Mouse (Mus musculus) kidney, postnatal 4 days (tissue): Measurements from ENCODE around the gene Zbtb3.

ENCODE experiments used
- DNase-seq, 2 experiments: peaks; one replicate each; pipeline ENCODE4 v3.0.0; 2021; ENCODE audit warnings: mixed read lengths in 2 of 2

Zbtb3 gene

DNA sequence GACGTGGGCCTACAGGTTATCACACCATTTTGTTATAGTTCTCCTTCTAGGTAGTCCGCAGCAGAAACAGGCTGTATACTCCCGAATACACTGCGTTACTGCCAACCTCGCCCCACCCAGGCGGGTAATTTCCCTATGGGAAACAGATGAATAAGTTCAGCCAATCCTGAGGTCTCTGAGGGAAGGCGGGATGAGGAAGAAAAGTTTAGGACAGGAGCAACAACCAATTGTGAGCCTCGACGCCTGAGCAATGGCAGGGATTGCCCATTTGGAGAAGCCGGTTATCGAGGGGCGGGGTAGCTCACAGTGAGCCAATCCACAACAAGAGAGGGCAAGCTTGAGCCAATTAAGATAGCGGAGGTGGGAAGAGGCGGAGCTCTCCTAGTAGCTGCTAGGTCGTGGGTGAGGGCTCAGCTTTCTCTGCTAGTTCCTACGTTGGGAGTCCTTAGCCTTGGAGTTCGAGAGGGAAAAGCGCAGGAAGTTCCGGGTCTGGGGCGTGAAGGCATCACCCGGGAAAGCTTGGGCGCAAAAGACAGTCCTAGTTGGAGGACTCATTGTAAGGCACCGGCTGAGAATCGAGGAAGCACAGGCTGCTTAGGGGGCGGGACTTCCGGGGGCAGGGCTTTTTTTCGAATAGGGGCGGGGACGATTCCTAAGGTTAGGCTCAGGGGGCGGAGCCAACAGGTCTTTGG lies at the start of gene Zbtb3:
TSS of gene Zbtb3 (plus strand) at position 426 of the 692 bp plus-strand sequence.
- peak; percentile 91 to 96 for DNase-seq

DNA sequence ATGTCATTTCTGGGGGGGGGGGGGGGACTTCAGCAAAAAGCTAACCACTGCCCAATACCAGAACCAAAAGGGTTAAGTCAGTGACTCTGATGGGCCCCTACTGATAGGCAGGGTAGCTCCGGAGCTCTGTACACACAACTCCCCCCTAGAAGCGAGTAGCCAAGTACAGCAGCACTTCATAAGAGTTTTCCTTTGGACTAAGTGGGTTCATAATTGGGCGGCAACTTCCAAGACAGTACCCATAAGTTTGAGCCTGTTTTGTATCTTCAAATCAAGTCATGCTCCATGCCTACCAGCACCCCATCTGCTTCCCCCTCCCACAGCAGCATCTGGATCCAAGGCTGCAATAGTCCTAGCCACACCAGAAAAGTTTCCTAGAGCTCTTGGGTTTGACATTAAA lies 46.7 kb upstream of the Zbtb3 start:
- no peak for DNase-seq

DNA sequence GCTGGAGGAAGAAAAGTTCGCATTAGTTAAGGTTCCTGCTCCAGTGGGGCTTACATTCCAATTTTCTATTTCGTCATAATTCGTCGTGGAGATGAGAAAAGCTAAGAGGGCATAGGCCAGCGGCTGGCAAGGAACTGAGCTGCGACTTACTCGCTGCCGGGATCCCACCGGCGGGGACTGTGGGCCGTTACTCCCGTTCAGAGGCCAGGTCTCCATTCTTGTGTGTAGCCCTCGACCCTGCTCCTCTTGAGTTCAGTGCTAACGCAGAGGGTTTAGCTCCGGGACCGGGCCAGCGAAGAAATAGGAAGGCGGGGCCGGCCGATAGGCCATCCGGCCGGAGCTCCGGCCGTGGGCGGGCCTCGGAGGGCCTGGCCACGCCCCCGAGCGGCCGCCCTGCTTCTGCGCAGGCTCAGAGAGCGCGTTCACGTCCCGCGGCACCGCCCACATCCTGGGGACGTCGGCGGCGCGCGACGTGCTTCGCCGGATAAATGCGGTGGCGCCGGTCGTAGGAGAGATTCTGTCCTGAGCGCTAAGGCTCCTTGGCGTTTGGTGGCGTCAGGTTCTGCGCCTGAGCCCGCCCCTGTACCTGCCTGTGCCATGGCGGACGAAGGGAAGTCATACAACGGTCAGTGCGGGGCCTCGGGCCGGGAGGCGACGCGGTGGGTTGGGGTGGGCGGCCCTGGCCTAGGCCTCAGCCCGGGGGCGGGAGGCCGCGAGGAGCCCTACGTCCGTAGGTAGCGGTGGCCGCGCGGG lies 45.5 kb upstream of the Zbtb3 start, which contains the start of gene Nxf1:
TSS of gene Nxf1 (plus strand) at position 439 of the 753 bp plus-strand sequence.
- peak; percentile 97 to 98 for DNase-seq

DNA sequence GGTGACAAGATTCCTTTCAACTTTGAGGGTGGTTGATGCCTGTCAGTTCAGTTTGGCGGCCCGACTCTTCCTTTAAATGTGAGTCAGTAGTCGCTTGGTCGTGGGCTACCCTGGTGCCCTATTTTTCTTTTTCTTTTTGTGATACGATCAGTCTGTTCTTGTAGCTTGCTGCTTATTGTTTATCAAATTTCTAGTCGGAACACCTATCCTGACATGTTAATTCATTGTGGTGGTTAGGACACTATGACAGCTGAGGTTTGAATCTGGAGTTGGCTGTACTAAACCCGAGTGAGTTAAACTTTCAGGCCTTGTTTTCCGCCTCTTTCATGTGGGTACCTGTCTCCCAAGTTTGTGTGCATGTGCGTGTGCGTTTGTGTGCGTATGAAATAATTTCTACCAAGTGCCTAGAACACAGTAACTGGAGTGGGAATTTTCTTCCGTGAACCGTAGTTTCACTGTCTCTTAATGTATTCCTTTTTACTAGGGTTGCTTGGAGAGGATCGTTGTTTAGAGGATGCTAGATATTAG lies 44.8 kb upstream of the Zbtb3 start:
- no peak for DNase-seq

- no peak for DNase-seq
Measured at GRCm38 (mm10) chr19:8758899-8759298, 43.5 kb upstream of the Zbtb3 start.

DNA sequence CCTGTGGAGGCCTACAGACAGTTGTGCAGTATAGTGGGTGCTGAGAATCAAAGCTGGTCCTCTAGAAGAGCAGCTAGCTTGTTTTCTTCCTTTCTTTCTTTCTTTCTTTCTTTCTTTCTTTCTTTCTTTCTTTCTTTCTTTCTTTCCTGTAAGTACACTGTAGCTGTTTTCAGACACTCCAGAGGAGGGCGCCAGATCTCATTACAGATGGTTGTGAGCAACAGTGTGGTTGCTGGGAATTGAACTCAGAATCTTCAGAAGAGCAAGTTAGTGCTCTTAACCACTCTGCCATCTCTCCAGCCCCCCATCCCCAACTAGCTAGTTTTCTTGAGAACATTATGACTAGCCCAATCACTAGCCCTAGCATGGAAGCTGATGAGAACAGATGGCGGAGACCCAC lies 41.6 kb upstream of the Zbtb3 start:
- DNase-seq = no peak

- no peak for DNase-seq
Measured at GRCm38 (mm10) chr19:8763276-8763675, 39.1 kb upstream of the Zbtb3 start.

DNA sequence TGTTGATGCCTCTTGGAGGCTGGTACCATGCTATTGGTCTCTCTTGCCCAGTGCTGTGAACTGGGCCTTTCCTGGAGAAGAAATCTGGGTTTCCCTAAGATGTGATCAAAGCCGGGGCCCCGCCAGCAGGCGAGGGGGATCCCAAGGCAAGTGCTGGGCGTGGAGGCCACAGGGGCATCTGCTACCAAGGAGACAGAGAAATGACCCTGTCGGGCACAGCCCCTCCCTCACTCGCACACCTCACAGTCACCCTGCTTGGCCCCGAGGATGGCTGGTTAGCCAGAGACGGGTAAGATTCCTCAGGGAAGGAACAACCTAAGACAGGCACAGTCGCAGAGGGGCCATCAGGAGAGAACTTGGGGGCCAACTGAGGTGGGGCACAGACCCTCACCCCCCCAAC lies 36.8 kb upstream of the Zbtb3 start:
- DNase-seq = no peak

DNA sequence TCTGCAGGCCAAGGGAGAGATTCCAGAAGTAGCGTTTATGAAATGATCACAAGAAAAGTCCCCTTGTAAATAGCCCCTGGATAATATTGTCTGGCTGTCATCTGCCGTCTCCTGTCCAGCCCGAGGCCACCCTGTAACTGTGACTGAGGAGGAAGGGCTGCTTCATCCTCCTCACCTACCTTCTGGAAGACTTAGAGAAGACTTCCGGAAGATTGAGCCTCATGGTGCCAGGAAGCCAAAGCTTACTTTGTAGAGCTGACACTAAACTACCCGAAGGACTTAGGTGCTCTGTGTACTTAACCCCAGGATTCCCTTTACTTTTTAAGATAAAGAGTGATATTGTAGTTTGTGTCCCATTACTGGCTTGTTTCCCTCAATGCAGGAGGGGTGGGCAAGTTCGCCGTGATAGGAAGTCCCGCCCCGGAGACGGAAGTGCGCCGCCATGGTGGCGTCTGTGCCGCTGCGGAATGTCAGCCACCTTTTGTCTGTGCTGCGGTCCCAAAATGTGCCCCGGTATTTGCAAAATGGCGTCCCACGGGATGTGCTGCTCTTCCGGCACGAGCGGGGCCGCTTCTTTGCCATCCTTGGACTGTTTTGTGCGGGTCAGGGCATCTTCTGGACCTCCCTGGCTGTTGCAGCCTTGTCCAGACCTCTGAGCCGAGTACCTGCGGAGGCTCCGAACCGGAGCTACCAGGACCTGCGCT lies 31.6 kb upstream of the Zbtb3 start, which contains the start of gene Tmem223:
TSS of gene Tmem223 (plus strand) at position 430 of the 704 bp plus-strand sequence.
- peak; percentile 88 to 92 for DNase-seq

- DNase-seq = no peak
Measured at GRCm38 (mm10) chr19:8772996-8773395, 29.4 kb upstream of the Zbtb3 start.

- no peak for DNase-seq
Measured at GRCm38 (mm10) chr19:8773409-8773808, 28.9 kb upstream of the Zbtb3 start.

GRCm38 (mm10) chr19:8774086-8774835 lies 28.1 kb upstream of the Zbtb3 start, which contains the start of gene Tmem179b:
Gene Tmem179b (minus strand): TSS chr19:8774467.
- DNase-seq = peak; percentile 98

DNA sequence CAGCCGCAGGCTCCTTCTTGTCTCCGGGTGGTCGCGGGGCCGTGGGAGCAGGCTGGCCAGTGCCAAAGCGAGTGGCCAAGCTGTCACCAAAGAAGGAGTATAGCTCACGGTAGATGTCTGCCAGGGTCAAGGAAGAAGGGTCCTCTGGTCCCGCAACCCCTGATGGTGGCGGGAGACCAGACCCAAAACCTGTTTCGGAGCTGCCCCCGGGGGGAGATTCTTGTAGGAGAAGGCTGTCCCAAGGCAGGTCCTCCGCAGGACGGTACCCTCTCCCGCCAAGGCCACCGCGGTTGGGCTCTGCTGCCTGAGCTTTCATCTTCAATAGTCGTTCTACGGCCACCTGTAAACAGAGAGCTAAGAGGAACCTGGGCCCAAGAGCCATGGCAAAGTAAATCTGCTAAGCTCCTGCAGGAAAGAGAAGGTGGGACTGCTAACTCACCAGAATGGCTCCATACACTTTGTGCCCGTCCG lies 27.4 kb upstream of the Zbtb3 start:
- DNase-seq = peak in 1 of 2 experiments; percentile 52

DNA sequence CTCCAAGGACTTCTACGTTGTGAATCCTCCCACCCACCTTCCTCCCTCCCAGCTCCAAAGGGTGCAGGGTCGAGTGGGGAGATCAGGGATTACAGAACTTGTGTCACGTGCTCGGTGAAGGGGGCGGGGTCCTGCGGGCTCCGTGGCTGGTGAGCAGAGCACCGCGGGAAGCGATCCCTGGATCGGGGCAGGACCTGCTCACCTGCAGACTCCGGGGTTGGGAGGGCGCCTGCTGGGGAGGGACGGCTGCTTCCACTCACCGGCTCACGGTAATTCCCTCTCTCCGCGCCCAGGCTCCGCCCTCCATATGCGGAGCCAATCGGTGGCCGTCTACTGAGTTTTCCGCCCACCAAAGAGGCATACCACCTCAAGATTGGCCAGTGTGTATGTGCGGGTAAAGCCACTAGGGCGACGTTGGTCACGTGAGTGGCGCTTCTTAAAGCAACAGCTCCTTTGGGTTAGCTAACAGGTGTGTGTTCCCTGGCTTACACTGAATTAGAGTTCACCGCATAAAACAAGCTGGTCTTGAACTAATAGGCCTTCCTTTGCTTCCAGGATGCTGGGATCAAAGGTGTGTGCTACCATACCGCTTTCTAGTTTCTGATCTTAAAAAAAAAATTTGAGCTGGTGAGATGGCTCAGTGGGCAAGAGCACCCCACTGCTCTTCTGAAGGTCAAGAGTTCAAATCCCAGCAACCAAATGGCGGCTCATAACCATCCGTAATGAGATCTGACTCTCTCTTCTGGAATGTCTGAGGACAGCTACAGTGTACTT lies 16.2 kb upstream of the Zbtb3 start, which contains the start of gene Taf6l:
TSS of gene Taf6l (minus strand) at position 410 of the 774 bp plus-strand sequence.
- DNase-seq = peak; percentile 90 to 95

DNA sequence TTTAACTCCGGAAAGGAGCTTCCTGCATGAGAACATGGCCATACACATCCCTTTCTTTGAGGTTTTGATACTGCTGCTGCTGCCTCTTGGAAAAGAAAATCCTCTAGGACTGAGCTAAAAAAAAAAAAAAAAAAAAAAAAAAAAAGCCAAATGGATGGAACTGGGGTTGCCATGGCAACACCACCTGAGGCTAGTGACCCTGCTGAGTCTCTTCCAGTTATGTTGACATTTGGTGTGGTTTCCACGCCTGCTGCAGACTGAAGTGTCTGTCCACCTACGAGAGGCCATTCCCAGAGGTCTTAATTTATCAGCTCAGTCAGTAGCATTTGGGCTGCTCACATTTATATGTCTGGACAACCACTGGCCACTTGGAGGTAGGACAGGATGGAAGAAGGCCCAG lies 13.8 kb upstream of the Zbtb3 start:
- DNase-seq = no peak

DNA sequence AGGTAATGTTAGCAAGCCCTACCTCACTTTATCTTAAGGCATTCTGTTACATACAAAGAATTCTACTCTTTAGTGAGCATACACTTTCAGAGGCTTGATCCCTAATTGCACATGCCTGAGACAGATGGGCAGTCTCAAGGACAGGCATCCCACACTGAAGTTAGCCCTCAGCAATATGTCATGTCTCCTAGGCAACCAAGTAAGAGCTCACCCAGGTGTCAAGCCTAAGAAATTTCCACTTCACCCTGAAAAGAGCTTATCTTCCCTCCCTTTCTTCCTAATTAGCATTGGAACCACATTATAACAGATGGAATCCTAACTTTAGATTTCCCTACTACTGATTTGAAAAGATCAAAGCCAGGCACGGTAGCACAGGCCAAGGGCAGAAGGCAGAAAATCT lies 13.2 kb upstream of the Zbtb3 start:
- DNase-seq = no peak

DNA sequence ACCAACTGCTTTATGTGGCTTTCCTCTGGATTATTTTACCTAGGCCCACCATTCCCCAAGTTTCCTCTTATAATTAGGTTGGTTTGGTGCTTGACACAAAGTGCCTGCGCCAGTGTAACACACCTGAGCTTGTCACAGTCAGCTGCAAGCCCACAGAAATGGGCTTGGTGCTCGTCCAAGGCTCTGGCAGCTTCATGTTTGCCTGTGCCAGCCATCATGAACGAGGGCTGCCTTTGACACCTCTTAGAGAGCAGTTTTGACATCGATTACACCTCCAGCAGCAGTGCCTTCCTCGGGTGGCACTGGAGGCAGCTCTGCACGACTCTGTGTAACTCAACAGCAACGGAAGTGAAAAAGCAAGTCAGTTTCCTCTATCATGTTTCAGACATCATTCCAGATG lies 12.2 kb upstream of the Zbtb3 start:
- DNase-seq = no peak

- DNase-seq = peak; percentile 91 to 95
Measured at GRCm38 (mm10) chr19:8798264-8798946, 4.0 kb upstream of the Zbtb3 start, which contains the start of gene Polr2g. Gene Polr2g (minus strand): TSS chr19:8798577.

DNA sequence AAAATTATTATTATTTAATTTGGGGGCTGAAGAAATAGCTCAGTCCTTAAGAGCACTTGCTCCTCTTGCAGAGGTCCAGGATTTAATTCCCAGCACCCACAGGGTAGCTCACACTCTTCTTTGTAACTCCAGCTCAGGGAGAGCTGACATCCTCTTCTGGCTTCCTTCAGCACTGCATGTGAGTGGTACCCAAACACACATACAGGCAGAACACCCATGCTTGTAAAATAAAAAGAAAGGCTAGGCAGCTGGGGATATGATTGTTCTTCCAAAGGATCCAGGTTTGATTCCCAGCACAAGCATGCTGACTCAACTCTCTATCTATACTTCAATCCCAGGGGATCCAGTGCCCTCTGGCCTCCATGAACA lies 3.4 kb upstream of the Zbtb3 start:
- no peak for DNase-seq

DNA sequence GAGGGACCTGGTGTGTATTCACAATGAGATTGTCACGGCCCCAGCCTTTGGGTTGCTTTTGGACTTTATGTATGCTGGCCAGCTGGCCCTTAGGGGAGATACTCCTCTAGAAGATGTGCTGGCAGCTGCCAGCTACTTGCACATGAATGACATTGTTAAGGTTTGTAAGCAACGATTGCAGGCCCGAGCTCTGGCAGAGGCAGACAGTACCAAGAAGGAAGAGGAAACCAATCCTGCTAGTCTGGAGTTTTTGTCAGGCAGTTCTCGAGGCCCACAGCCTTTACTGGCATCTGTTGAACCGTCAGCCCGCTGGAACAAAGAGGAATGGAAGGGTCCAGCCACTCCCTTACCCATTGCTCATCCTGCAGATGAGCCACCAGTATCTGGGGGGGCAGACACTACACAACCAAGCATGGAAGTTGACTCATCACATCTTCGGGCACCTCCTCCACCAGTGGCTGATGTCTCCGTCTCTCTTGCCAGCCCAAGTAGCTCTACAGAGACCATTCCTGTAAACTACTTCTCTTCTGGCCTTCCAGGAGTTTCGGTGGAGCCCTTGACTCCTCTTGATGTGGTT lies 937 bp downstream of the Zbtb3 start:
- DNase-seq = no peak
